Mouse (Mus musculus) liver, embryonic 14.5 days (tissue): ENCODE data around the gene Fetub.

Experiments used
- CTCF ChIP-seq: IDR thresholded peaks from 2 replicates; pipeline ENCODE4 v1.5.1; 2016; ENCODE audit warnings: antibody characterized with exemption, low read depth, control low read depth
- EP300 ChIP-seq: IDR thresholded peaks from 2 replicates; pipeline ENCODE4 v1.6.1; 2016; ENCODE audit warnings: antibody characterized with exemption, low read depth

DNA sequence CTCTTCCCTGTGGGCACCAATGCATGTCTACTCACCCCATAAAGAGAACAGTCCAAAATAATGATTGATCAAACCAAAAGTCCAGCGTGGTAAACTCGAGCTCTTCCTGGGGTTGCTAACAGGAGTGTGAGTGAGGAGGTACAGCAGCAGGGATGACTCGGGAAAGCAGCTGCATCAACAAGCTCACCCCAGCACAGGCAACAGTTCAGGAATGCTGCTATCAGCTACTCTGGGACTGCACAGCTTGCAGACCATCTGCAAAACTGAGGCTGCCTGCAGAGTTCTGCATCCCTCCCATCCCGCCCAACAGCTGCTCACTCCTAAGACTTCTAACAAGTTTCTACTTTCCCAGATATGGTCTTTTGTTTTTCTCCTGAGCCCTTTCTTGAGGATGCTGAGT lies 44.8 kb upstream of the Fetub start:
- TF ChIP-seq CTCF (no peak), EP300 (no peak)
